Mouse (Mus musculus) thymus, adult 2 months (tissue): Measurements from ENCODE around the gene Myo1g. TPM values are rescaled to one million over a fixed set of nuclear protein-coding genes. Genes with fewer than 3 reads are reported as not detected.

Experiments used
- DNase-seq: peaks from one replicate; pipeline ENCODE4 v3.0.0; 2021
- H3K27ac ChIP-seq: fragments of 200-500 bp; 2 replicates; pipeline ENCODE4 v1.5.1; 2012; ENCODE audit warnings: low read length, control low read depth; ENCODE audit not compliant: control insufficient read depth, insufficient read depth
- H3K27me3 ChIP-seq: fragments of 200-500 bp; 2 replicates; pipeline ENCODE4 v1.6.1; 2012; ENCODE audit warnings: mild to moderate bottlenecking, low read length, moderate library complexity, mixed read lengths; ENCODE audit not compliant: control insufficient read depth, insufficient read depth
- H3K36me3 ChIP-seq: fragments of 200-500 bp; 2 replicates; pipeline ENCODE4 v1.6.1; 2012; ENCODE audit warnings: mild to moderate bottlenecking, low read length, moderate library complexity; ENCODE audit not compliant: control insufficient read depth, insufficient read depth
- H3K4me1 ChIP-seq: fragments of 200-500 bp; replicated peaks from 2 replicates; pipeline ENCODE4 v1.6.1; 2012; ENCODE audit warnings: low read length; ENCODE audit not compliant: control insufficient read depth, insufficient read depth
- H3K4me3 ChIP-seq: fragments of 200-500 bp; 2 replicates; pipeline ENCODE4 v1.5.1; 2012; ENCODE audit warnings: mild to moderate bottlenecking, low read length, control low read depth, moderate library complexity; ENCODE audit not compliant: control insufficient read depth, insufficient read depth
- CTCF ChIP-seq: fragments of 200-500 bp; IDR thresholded peaks from 2 replicates; pipeline ENCODE4 v1.5.1; 2012; ENCODE audit warnings: mild to moderate bottlenecking, control low read depth, low read length, moderate library complexity, borderline replicate concordance; ENCODE audit not compliant: control insufficient read depth, poor library complexity, insufficient read depth; ENCODE audit errors: extremely low read depth
- POLR2A ChIP-seq: fragments of 200-500 bp; IDR thresholded peaks from 2 replicates; pipeline ENCODE4 v1.6.1; 2012; ENCODE audit warnings: mild to moderate bottlenecking, low read length, control low read depth, moderate library complexity; ENCODE audit not compliant: control insufficient read depth, poor library complexity, insufficient read depth; ENCODE audit errors: extremely low read depth
- WGBS: fragments of 180-500 bp; shearing (Covaris S2); methylation state at CpG from one replicate; pipeline ENCODE4 v1.1.7; 2018; 5-methylcytosine and 5-hydroxymethylcytosine counted together
- polyA plus RNA-seq: library from polyadenylated mRNA; depleted of rRNA; stranded (reverse); fragments of >200 nt; gene quantifications from 2 replicates; pipeline ENCODE4 v1.2.3, GENCODE M21; 2012

Gene Myo1g
- polyA plus RNA-seq, 1 experiment: 216 TPM

DNA sequence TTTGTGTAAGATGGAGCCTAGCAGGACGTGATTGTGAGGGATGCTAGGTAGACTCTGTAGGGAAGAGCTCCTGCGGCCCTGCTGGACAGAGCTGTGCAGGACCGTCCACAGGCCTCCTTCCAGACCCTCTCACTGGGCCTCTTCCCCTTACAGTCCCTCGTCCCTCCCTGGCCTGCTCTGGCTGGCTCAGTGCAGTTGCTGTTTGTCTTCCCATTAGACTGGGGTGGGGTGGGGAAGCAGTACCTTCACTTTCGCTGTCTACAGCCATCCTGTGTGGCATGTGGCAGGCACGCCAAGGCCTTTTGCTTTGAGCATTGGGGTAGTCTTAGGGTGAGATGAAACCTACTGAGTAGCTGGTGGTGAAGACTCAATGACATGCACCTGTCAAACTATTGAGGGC, 41.6 kb upstream of the Myo1g start:
- peak overlapping the region; percentile 99 for H3K27ac ChIP-seq
- peaks cover 20% of the 10 kb centered on the region for H3K36me3 ChIP-seq
- H3K4me1 ChIP-seq: peaks cover 43% of the 10 kb centered on the region
- no peaks in the 10 kb centered on the region for H3K27me3 ChIP-seq
- H3K4me3 ChIP-seq: peak overlapping the region; percentile 89
- peak; percentile 55 for DNase-seq
- TF ChIP-seq CTCF: no peak
- TF ChIP-seq POLR2A: no peak
- WGBS: 4% methylated on average over 6 of the region's 6 CpGs

DNA sequence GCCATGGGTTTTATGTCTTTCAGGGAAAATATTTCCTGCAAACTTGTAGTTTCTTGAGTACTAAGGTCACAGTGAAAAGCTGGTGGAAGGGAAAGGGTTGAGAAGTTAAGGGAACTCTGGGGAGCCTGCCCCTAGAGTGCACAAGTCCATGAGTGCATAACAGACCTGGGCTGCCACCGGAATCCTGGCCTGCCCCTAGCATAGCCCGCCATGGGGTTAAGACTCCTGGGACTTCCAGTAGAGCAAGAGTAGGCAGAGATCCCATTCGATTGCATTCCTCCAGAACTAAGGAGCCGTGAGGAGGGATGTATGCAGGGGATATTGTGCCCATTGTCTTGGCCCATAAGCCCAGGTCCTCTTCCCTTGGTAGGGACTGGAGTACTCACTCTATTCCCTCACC, 40.7 kb upstream of the Myo1g start:
- TF ChIP-seq CTCF (no peak), POLR2A (no peak; the same call in 1 of the 2 replicates)
- peak overlapping the region; percentile 99 for H3K27ac ChIP-seq
- peak; percentile 40 for DNase-seq
- no peaks in the 10 kb centered on the region for H3K27me3 ChIP-seq
- H3K4me3 ChIP-seq: peak overlapping the region; percentile 89
- peaks cover 12% of the 10 kb centered on the region for H3K36me3 ChIP-seq
- WGBS: 7% methylated on average over 4 of the region's 4 CpGs
- peaks cover 40% of the 10 kb centered on the region for H3K4me1 ChIP-seq

DNA sequence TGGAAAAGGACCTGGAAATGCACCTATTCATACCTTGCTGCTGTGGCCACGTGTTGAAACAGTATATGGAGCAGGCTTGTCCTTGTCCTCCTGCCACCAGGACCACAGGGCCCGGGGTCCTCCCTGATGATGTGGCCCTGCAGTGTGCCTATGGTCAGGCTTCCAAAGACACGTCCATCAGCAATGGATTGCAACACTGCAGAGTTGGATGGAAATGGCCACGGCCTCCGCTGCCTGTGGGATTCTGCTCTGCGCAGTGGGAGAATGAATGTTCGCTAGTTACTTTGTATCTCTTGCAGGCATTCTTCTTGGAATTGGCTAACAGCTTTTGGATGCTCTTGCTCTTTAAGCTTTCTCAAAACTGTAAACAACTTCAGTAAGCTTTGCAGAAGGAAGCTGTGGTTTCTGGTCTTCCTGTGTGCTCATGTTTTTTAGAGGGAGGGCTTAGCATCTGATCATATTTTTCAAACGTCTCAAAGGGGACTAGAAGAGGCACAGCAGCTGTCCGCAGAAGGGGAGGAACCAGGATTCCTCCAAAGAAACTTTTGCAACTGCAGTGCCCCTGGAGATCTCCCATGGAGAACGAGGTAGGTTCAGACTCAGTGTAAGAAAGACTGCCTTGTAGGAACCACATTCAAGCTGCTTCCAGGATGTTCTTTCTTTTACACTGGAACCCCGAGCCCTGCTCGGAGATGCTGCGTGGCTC, 40.0 kb upstream of the Myo1g start:
- TF ChIP-seq CTCF (no peak), POLR2A (peak; percentile 56; the same call in 1 of the 2 replicates)
- DNase-seq: peak; percentile 70
- WGBS: 3% methylated on average over 13 of the region's 13 CpGs
- H3K27ac ChIP-seq: peak overlapping the region; percentile 99
- peaks cover 37% of the 10 kb centered on the region for H3K4me1 ChIP-seq
- H3K27me3 ChIP-seq: no peaks in the 10 kb centered on the region
- peak overlapping the region; percentile 89 for H3K4me3 ChIP-seq
- H3K36me3 ChIP-seq: peaks cover 11% of the 10 kb centered on the region

DNA sequence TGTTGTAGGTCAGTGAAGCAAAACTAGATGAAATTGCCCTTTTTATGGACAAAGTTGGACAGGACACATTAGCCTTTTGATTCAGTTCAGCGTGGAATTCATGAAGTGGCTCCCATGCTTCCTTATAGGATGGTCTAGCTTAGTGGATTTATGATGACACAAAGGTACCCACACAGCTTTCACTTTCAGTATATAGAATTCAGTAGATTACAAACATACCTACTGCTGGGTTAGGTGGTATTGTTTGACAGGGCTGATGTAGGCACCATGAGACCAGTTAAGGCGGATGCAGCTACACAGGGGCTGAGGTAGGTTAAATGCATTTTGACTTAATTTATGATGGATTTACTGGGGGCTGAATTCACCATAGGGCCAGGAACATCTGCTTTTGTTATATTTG, 39.2 kb upstream of the Myo1g start:
- WGBS: 43% methylated on average over 2 of the region's 2 CpGs
- H3K4me1 ChIP-seq: peaks cover 34% of the 10 kb centered on the region
- no peak for TF ChIP-seq POLR2A
- no peak for TF ChIP-seq CTCF
- H3K27me3 ChIP-seq: no peaks in the 10 kb centered on the region
- DNase-seq: no peak
- H3K36me3 ChIP-seq: peaks cover 11% of the 10 kb centered on the region
- no peak overlapping the region for H3K4me3 ChIP-seq
- peak overlapping the region; percentile 88; the same call in 1 of the 2 replicates for H3K27ac ChIP-seq

DNA sequence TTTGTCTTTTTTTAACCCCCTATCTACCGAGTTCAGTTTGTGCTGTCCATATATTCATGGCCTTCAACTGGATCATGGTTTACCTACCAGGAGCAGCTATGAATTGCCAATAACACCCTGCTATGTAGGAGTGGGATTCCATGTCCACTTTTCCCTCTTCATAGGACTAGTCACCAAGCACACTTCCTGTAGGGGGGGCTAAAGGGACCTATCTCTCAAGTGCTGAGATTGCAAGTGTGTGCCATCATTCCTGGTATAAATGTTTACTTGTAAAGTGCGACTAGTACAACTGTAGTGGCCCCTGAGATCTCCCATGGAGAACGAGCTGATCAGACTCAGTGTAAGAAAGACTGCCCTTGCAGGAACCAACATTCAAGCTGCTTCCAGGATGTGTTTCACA, 37.5 kb upstream of the Myo1g start:
- WGBS: 69% methylated on average over 3 of the region's 3 CpGs
- H3K36me3 ChIP-seq: peaks cover 1% of the 10 kb centered on the region; the same call in 1 of the 2 replicates
- peaks cover 25% of the 10 kb centered on the region for H3K4me1 ChIP-seq
- H3K27me3 ChIP-seq: no peaks in the 10 kb centered on the region
- no peak overlapping the region for H3K4me3 ChIP-seq
- H3K27ac ChIP-seq: peak overlapping the region; percentile 88
- TF ChIP-seq CTCF (no peak), POLR2A (no peak)
- no peak for DNase-seq

DNA sequence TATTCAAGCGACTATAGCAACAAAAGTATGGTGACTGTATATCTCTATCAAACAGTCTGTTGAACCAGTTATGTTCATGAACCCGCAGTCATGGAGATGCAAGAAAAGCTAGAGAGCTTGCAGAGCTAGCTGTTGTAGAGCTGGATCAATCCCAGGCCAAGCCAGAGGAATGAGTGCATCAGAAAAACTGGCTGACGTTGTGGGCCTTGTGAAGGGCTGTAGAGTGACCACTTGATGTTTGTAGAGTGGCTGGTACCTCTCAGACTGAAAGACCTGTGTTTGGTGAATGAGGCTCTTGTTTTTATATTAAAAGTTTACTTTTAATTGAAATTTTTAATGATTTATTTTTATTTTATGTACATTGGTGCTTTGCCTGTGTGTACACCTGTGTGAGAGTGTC, 29.4 kb upstream of the Myo1g start:
- WGBS: 97% methylated on average over 3 of the region's 3 CpGs
- peaks cover 4% of the 10 kb centered on the region; the same call in 1 of the 2 replicates for H3K36me3 ChIP-seq
- H3K4me1 ChIP-seq: peaks cover 11% of the 10 kb centered on the region
- no peak overlapping the region for H3K27ac ChIP-seq
- no peak for DNase-seq
- H3K4me3 ChIP-seq: no peak overlapping the region
- TF ChIP-seq POLR2A: no peak
- TF ChIP-seq CTCF: no peak
- H3K27me3 ChIP-seq: no peaks in the 10 kb centered on the region
